Mouse (Mus musculus) MEL (cell line): ENCODE results near the gene Csad. TPM values are rescaled to one million over a fixed set of nuclear protein-coding genes. Genes with fewer than 3 reads are reported as not detected.

Experiments
- DNase-seq: peaks from one replicate; pipeline ENCODE4 v3.0.0; 2011; ENCODE audit warnings: low read depth, low spot score
- H3K27ac ChIP-seq: 2 replicates; pipeline ENCODE4 v1.5.1; 2012; ENCODE audit warnings: low read depth, mild to moderate bottlenecking, control low read depth, low read length, moderate library complexity; ENCODE audit not compliant: control insufficient read depth
- H3K27me3 ChIP-seq, 2 experiments: fragments of 150-350 bp in 1 of 2; sonication (generic) in 1 of 2; 2 replicates each; pipeline ENCODE4 v1.6.1; 2012; ENCODE audit warnings: low read length in 2 of 2, mild to moderate bottlenecking in 2 of 2, improper control_type of control experiment in 1 of 2, moderate library complexity in 1 of 2; ENCODE audit not compliant: insufficient read depth in 2 of 2, control insufficient read depth in 1 of 2
- H3K36me3 ChIP-seq, 2 experiments: 2 replicates each; pipeline ENCODE4 v1.6.1; 2012 to 2014; ENCODE audit warnings: low read length in 2 of 2, improper control_type of control experiment in 1 of 2, inconsistent platforms in 1 of 2, mild to moderate bottlenecking in 1 of 2; ENCODE audit not compliant: insufficient read depth in 2 of 2, control insufficient read depth in 1 of 2
- H3K4me1 ChIP-seq, 2 experiments: fragments of 150-350 bp in 1 of 2; sonication (generic) in 1 of 2; 2 replicates each; pipeline ENCODE4 v1.6.1; 2012; ENCODE audit warnings: low read length in 2 of 2, improper control_type of control experiment in 1 of 2, mild to moderate bottlenecking in 1 of 2; ENCODE audit not compliant: insufficient read depth in 2 of 2, control insufficient read depth in 1 of 2
- H3K4me3 ChIP-seq, 2 experiments: fragments of 150-350 bp in 1 of 2; sonication (generic) in 1 of 2; 2 replicates each; pipeline ENCODE4 v1.5.1; 2012; ENCODE audit warnings: low read depth in 2 of 2, low read length in 2 of 2, mild to moderate bottlenecking in 2 of 2, moderate library complexity in 2 of 2, control low read depth in 1 of 2, improper control_type of control experiment in 1 of 2; ENCODE audit not compliant: control insufficient read depth in 1 of 2, insufficient read depth in 1 of 2
- H3K79me2 ChIP-seq: 2 replicates; pipeline ENCODE4 v1.6.1; 2012; ENCODE audit warnings: mild to moderate bottlenecking, low read length, moderate library complexity; ENCODE audit not compliant: control insufficient read depth, poor library complexity, insufficient read depth
- H3K9ac ChIP-seq: 2 replicates; pipeline ENCODE4 v1.6.1; 2012; ENCODE audit warnings: low read depth, mild to moderate bottlenecking, control low read depth, low read length, moderate library complexity; ENCODE audit not compliant: control insufficient read depth, poor library complexity, severe bottlenecking
- H3K9me3 ChIP-seq: fragments of 150-350 bp; sonication (generic); replicated peaks from 2 replicates; pipeline ENCODE4 v1.6.1; 2012; ENCODE audit warnings: mild to moderate bottlenecking, low read length, improper control_type of control experiment, moderate library complexity; ENCODE audit not compliant: insufficient read depth
- CHD1 ChIP-seq: IDR thresholded peaks from 2 replicates; pipeline ENCODE4 v1.6.1; 2012; ENCODE audit warnings: low read depth, mild to moderate bottlenecking, inconsistent platforms, low read length, improper control_type of control experiment
- EP300 ChIP-seq, 2 experiments: IDR thresholded peaks; 2 replicates each; pipeline ENCODE4 v1.6.1; 2011; ENCODE audit warnings: improper control_type of control experiment in 2 of 2, low read length in 2 of 2, low read depth in 1 of 2, mild to moderate bottlenecking in 1 of 2
- ETS1 ChIP-seq: IDR thresholded peaks from 2 replicates; pipeline ENCODE4 v1.6.1; 2012; ENCODE audit warnings: low read depth, mild to moderate bottlenecking, inconsistent platforms, low read length, improper control_type of control experiment, moderate library complexity
- GATA1 ChIP-seq: IDR thresholded peaks from 2 replicates; pipeline ENCODE4 v1.6.1; 2011; ENCODE audit warnings: low read depth, low read length, improper control_type of control experiment
- HCFC1 ChIP-seq: IDR thresholded peaks from 2 replicates; pipeline ENCODE4 v1.6.1; 2012; ENCODE audit warnings: low read depth, mild to moderate bottlenecking, inconsistent platforms, low read length, improper control_type of control experiment, moderate library complexity
- MAX ChIP-seq: IDR thresholded peaks from 2 replicates; pipeline ENCODE4 v1.6.1; 2011; ENCODE audit warnings: low read length, improper control_type of control experiment
- MAZ ChIP-seq: IDR thresholded peaks from 2 replicates; pipeline ENCODE4 v1.6.1; 2012; ENCODE audit warnings: low read depth, mild to moderate bottlenecking, inconsistent platforms, low read length, improper control_type of control experiment
- MEF2A ChIP-seq: IDR thresholded peaks from 2 replicates; pipeline ENCODE4 v1.6.1; 2014; ENCODE audit warnings: low read depth, mild to moderate bottlenecking, inconsistent platforms, low read length, improper control_type of control experiment; ENCODE audit not compliant: poor library complexity, insufficient replicate concordance, severe bottlenecking; ENCODE audit errors: extremely low read depth
- MYC ChIP-seq: IDR thresholded peaks from 2 replicates; pipeline ENCODE4 v1.6.1; 2011; ENCODE audit warnings: low read depth, mild to moderate bottlenecking, low read length, improper control_type of control experiment, moderate library complexity
- NRF1 ChIP-seq: IDR thresholded peaks from 2 replicates; pipeline ENCODE4 v1.6.1; 2014; ENCODE audit warnings: low read depth, mild to moderate bottlenecking, inconsistent platforms, low read length, improper control_type of control experiment, moderate library complexity; ENCODE audit not compliant: poor library complexity, insufficient read depth, severe bottlenecking
- SIN3A ChIP-seq: IDR thresholded peaks from 2 replicates; pipeline ENCODE4 v1.6.1; 2012; ENCODE audit warnings: low read length, improper control_type of control experiment, inconsistent platforms
- SMC3 ChIP-seq: IDR thresholded peaks from 2 replicates; pipeline ENCODE4 v1.6.1; 2011; ENCODE audit warnings: low read depth, low read length, improper control_type of control experiment
- TCF12 ChIP-seq: IDR thresholded peaks from 2 replicates; pipeline ENCODE4 v1.6.1; 2014; ENCODE audit warnings: low read depth, mild to moderate bottlenecking, inconsistent platforms, low read length, improper control_type of control experiment, moderate library complexity
- UBTF ChIP-seq: IDR thresholded peaks from 2 replicates; pipeline ENCODE4 v1.6.1; 2012; ENCODE audit warnings: low read depth, mild to moderate bottlenecking, inconsistent platforms, low read length, improper control_type of control experiment, moderate library complexity, borderline replicate concordance; ENCODE audit not compliant: insufficient read depth
- USF2 ChIP-seq, 2 experiments: IDR thresholded peaks; 2 replicates each; pipeline ENCODE4 v1.6.1; 2011 to 2012; ENCODE audit warnings: improper control_type of control experiment in 2 of 2, low read length in 2 of 2, borderline replicate concordance in 1 of 2, inconsistent platforms in 1 of 2, low read depth in 1 of 2, mild to moderate bottlenecking in 1 of 2; ENCODE audit not compliant: insufficient read depth in 1 of 2
- ZKSCAN1 ChIP-seq: IDR thresholded peaks from 2 replicates; pipeline ENCODE4 v1.6.1; 2012; ENCODE audit warnings: low read depth, mild to moderate bottlenecking, inconsistent platforms, low read length, improper control_type of control experiment, moderate library complexity
- ZNF384 ChIP-seq: IDR thresholded peaks from 2 replicates; pipeline ENCODE4 v1.6.1; 2012; ENCODE audit warnings: low read depth, mild to moderate bottlenecking, inconsistent platforms, low read length, improper control_type of control experiment
- polyA plus RNA-seq, 2 experiments: library from polyadenylated mRNA; stranded (reverse) in 1 of 2; unstranded in 1 of 2; fragments of >175 nt in 1 of 2; fragments of >200 nt in 1 of 2; gene quantifications; 2 replicates each; pipeline versions ENCODE4 v1.2.1 to v1.2.4; 2012; ENCODE audit warnings: low replicate concordance in 2 of 2, low read depth in 1 of 2; ENCODE audit not compliant: insufficient read length in 2 of 2, insufficient read depth in 1 of 2, missing spikeins in 1 of 2
- total RNA-seq: library from RNA; depleted of rRNA; stranded (reverse); fragments of 300-350 nt; gene quantifications from 2 replicates; pipeline ENCODE4 v1.2.3, GENCODE M21; 2012

Csad gene
- total and polyA plus RNA-seq, 3 experiments = 4.1 to 10.5 TPM; not detected in 1

DNA sequence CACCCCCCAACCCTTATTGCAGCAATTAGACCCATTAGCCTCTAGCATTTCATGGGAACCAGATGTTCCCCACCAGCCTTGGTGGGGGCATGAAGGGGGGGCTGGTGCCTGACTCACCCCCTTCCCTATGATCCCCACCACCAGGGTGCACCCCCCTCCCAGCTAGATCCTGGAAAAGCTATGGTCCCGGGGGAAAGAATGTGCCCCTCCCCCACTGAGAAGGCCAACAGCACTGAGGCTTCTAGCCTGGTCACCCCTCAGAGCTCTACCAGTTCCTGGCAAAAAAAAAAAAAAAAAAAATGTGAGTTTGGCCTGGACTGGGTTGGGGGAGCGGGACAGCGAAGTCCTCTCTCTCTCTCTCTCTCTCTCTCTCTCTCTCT, 44.3 kb upstream of the Csad start (continued):
- no peak for TF ChIP-seq CHD1
- TF ChIP-seq ZKSCAN1 = no peak
- no peak for TF ChIP-seq MEF2A
- no peak for TF ChIP-seq EP300 (IDR thresholded peaks at IDR 0.05; ENCODE audit: low read depth in 1 of 2, low read length in 2 of 2)

DNA sequence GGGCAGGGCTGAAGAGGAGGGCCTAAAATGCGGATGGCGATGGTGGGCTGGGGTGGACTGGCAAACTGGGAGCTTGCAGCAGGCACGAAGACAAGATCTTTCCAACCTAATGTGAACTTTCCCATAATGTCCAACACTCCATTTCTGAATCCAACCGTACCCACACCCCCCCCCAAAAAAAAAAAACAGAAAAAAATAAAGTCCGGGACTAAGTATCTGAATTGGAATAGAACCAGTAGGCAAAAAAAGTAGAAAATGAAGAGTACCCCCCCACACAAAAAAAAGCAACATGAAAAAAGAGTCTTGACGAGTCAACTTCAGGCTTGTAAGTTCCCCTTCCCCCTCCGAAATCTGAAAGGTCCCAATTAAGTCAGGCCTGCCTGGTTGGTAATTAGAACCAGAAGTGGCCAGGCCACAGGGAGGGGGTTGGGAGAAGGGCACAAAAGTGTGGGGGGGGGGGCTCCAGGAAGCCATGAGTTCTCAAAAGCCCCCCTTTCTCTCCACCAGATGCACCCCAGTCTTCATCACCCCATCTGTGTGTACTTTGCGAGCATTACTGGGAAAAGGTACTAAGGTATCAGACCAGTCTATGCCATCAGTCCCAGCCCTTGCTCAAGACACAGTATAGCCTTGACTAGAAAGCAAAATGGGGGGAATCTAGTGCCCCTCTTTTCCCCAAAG, 43.7 kb upstream of the Csad start:
- H3K36me3 ChIP-seq = peaks cover 0 to 5% of the 10 kb centered on the region in 2 experiments; a peak in 2 of 4 replicates
- peaks cover 5 to 24% of the 10 kb centered on the region in 2 experiments for H3K4me1 ChIP-seq
- H3K4me3 ChIP-seq = peak overlapping the region; percentile 45 to 66; a peak in 2 of 4 replicates
- no peak for DNase-seq
- peaks cover 26 to 40% of the 10 kb centered on the region in 2 experiments for H3K27me3 ChIP-seq
- peak overlapping the region; percentile 58; the same call in 1 of the 2 replicates for H3K9ac ChIP-seq
- TF ChIP-seq ETS1 (no peak), SMC3 (no peak), SIN3A (no peak), ZNF384 (peak; percentile 59), TCF12 (no peak), MYC (no peak), MAX (no peak)
- H3K79me2 ChIP-seq = no peaks in the 10 kb centered on the region; the same call in 1 of the 2 replicates
- no peaks in the 10 kb centered on the region for H3K9me3 ChIP-seq
- no peak overlapping the region for H3K27ac ChIP-seq

DNA sequence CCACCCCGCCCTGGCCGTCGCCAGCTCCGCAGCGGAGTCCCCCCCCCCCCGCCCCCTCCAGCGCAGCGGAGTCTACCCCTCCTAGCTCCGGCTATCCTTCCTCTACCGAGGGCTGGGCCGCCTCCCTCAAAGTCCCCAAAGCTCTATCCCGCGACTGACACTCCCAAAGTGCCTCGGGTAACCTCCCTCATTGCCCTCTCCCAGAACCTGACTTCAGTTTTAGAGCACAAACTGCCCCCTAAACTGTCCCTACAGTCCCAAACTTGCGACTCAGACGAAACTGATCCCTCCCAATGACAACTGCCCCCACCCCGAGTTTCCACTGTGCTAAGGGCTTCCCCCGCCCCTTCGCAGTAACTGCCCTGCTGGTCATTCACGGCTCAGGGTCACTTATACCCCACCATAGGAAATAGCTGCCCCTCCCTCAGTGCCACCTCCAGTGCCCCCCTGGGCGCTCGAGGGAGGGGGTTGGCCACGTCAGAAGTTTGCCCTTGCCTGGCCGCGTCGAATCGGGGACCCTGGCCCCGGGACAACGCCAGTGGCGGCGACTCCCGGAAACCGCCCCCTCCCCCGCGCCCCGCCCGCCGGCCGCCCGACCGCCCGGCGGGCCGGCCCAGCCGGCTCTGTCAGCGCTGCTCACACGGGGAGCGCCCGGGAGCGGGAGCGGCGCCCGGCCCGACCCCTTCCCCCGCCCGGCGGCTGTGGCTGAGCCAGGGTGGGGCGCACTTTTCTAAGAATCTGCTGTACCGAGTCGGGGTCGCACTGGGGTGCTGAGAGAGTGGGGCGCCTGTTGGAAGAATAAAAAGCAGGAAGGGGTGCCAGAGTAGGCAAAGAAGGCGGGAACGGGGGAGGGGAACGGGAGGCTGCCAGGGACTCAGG, 43.0 kb upstream of the Csad start:
- Histone ChIP-seq H3K27me3 (peaks cover 23 to 32% of the 10 kb centered on the region in 2 experiments), H3K27ac (0 out of 2 replicates have a peak overlapping the region, but pooled peaks have one; percentile 15), H3K4me1 (peaks cover 5 to 28% of the 10 kb centered on the region in 2 experiments), H3K79me2 (no peaks in the 10 kb centered on the region; the same call in 1 of the 2 replicates), H3K9me3 (no peaks in the 10 kb centered on the region), H3K36me3 (peaks cover 0 to 7% of the 10 kb centered on the region in 2 experiments; a peak in 2 of 4 replicates), H3K9ac (peak overlapping the region; percentile 63), H3K4me3 (peak overlapping the region; percentile 67 to 79)
- TF ChIP-seq MAZ (peak; percentile 87), GATA1 (no peak), NRF1 (no peak), MYC (no peak), HCFC1 (peak; percentile 33; the same call in 1 of the 2 replicates), SMC3 (no peak), UBTF (0 out of 2 replicates have a peak, but pooled peaks have one; percentile 86), USF2 (IDR thresholded peaks at IDR 0.05; ENCODE audit: borderline replicate concordance in 1 of 2, insufficient read depth in 1 of 2, low read depth in 1 of 2, low read length in 2 of 2) (no peak)
- DNase-seq = peak; percentile 45
